Mouse (Mus musculus): ENCODE measurements around the gene Wnt10b.

GRCm38 (mm10) chr15:98791221-98791620 is 13.3 kb upstream of the Wnt10b start:
- TF ChIP-seq CTCF (IDR thresholded peaks at IDR 0.05; ENCODE audit: control insufficient read depth, insufficient read depth, low read length): no peak
- TF ChIP-seq POLR2A (IDR thresholded peaks at IDR 0.05; ENCODE audit: borderline replicate concordance, control insufficient read depth, low read depth, low read length): no peak

Data from bone marrow, adult 2 months (tissue).